Mouse (Mus musculus) kidney, adult 8-10 months (tissue): ENCODE measurements at regions not wholly inside any gene's neighbourhood (a gene's known extent, or its start where the extent isn't known, plus 50 kb on each side); places are given as distances from the start of the nearest gene placed in this dataset.

Source experiments
- DNase-seq, 2 experiments: peaks; one replicate each; pipeline ENCODE4 v3.0.0; 2022

DNA sequence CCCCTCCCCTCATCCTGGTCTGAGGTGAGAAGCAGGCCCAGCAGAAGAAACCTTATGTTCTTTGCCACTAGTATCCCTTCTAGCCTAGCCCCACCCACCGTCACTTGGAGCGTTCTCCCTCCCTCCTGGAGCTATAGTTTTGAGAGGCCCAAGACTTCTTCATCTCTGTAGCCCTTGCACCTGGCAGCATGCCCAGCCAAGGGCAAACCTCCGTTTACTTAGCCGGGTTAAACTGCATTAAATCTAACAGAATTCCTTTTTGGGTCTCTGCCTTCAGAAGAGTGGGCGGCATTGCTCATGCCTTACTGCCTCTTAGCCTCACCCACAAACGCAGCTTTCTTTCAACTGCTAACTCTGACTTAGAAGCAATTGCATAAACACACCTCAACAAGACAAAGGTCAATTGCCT lies 85.3 kb upstream of the Arntl start:
- DNase-seq = peak; percentile 10 to 26

DNA sequence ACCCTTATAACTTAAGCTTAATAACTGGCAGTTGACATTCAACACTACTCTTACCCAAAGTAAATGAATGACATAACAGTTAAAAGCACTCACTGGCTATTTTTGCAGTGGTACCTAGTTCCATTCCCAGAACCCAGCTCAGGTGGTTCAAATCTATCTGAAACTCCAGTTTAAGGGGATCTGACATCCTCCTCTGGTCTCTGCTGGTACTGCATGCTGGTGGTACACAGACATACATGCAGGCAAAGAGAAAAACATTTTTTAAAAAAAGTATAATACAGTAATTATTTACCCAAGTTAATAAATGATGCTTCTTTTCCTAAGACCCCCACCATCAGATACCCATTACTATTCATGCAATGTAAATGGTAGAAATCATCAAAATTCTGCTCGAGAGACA lies 81.3 kb upstream of the Arntl start:
- DNase-seq = no peak

DNA sequence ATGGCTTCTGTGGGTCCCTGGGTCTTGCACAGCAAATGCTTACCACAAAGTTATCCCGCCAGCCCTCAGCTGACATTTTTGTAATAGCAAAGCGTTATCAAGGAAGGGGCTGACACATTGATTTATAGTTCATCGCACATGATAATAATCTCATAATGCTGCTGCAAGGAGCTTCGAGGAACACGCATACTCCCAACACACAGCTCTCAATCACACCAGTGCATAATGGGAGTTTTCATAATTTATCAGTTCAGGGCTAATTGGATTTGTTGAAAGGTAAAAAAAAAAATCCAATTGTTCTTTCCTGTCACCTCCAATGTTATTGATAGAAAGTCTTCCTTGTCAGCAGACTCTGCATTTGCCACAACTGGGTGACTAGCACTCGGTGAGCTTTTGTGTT lies 76.7 kb upstream of the Arntl start:
- DNase-seq = no peak

- peak; percentile 60 to 87 for DNase-seq
Observed at GRCm38 (mm10) chr7:113131945-113132538, 75.2 kb upstream of the Arntl start.

GRCm38 (mm10) chr7:113133891-113134290 lies 73.4 kb upstream of the Arntl start:
- no peak for DNase-seq

- DNase-seq = no peak
Observed at GRCm38 (mm10) chr7:113140011-113140438, 67.2 kb upstream of the Arntl start.

DNA sequence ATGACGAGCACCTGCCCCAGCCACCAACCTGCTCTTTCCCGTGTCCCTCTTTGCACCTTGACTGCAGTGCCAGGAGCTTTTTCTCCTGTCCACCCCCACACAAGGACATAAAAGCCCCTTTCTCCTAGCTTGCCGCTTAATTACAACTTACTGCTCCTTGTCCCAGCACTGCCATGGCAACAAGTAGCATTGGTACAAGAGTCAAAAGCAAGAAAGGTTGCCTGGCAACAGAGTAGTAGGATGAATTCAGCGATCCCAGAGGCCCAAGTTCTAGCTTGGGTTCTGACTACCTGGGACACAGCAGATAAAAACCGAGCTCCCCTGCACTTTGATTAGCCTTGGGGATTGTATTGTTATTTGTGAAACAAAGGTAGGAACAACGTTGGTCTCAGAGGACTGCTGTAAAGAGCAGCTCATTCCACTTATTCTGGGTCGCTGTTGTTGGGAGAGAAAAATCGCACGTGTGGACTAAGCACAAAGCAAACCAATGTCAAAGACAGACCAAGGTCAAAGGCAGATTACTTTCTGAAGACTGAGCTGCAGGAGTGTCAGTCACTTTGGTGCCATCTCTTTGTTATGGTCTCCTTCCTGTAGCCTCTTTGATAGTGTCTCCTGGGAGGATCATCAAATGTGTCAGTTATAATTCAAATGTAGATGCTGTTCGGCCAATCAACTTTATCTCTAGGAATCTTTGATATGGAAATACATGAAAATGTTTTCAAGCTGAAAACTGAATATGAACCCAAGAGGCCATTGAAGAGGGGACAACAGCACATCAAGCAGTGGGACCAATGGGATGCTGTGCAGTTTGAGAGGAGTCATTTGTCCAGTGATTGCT lies 65.2 kb upstream of the Arntl start:
- no peak for DNase-seq

GRCm38 (mm10) chr7:113143552-113143951 lies 63.7 kb upstream of the Arntl start:
- peak; percentile 72 to 91 for DNase-seq

- no peak for DNase-seq
Observed at GRCm38 (mm10) chr7:113145046-113145445, 62.2 kb upstream of the Arntl start.

- DNase-seq = no peak
Observed at GRCm38 (mm10) chr7:113146108-113146507, 61.2 kb upstream of the Arntl start.

DNA sequence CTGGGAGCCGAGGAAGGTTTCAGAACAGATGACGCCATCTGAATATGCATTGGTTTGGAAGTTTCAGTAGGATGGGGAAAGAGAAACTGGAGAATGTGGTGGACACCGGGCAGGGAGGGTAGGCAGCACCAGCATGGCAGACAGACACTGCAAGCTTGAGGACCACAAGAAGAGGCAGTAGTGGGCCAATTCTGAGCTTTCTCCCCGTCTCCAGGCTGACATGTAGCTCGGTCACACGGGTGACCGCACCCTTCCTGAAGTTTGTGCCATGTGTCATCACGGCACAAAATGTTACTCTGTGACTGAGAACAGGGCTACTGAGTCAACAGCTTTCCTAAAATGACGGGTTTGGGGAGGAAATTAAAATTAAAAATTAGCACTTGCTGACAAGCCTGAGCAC lies 60.7 kb upstream of the Arntl start:
- DNase-seq = no peak

- DNase-seq = no peak
Observed at GRCm38 (mm10) chr7:113147391-113148332, 59.6 kb upstream of the Arntl start.

- DNase-seq = no peak
Observed at GRCm38 (mm10) chr7:113148700-113149099, 58.6 kb upstream of the Arntl start.

DNA sequence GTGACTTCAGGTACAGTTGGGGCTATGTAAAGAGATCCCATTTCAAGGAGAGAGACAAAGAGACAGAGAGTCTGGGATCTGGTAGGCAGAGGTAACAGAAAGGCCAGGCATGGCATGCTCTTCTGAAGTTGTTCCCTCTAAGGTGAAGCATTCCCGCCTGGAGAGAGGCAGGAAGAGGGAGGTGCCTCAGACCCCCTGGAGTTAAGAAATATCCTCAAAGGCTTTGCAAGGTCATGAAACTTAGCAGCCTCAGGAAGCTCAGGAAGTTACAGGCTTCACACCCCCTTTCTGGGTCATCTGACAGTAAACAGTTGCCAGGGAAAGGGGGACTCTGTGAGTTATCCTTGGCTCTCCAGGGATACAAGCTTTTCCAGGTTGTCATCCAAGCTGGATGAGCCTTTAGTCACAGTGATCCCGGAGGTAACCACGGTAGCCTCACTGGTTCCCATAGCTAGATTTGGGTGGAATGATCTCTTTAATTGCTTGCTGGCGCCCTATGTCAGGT lies 57.2 kb upstream of the Arntl start:
- no peak for DNase-seq

GRCm38 (mm10) chr7:113150789-113151188 lies 56.5 kb upstream of the Arntl start:
- DNase-seq = peak in 1 of 2 experiments; percentile 26

DNA sequence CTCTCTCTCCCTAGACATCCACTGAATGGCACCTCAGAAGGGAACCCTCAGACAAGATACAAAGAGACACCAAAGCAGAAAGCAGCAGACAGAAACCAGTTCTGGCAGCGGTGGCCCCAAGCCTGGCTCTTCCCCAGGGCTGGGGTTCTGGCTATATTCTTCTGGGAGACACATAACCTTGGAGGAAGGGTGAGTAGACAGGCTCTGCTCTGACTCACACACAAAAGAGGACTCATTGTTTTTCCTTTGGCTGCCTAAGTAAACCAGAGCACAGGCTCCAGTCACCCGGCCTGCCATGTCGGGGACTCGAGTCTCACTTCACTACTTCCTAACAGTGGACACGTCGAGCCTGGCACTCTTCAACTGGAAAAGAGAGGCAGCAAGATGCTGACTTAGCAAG lies 55.8 kb upstream of the Arntl start:
- no peak for DNase-seq

DNA sequence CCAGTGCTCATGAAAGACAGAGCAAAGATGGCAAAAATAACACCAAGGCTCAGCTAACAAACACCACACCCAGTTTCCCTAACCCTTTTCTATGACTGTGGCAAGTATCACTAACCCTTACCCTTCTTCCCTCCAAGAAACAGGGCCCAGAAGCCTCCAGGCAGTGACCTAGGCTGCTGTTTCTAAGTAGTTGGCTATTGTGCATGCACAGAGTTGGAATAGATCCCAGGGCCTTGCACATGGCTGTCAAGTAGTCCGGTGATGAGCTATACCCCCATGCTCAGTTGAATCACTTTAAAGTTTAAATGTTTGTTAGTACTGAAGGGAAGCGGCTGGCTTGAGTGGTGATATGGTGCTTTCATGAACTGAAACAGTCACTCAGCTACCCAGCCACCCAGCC lies 53.9 kb upstream of the Arntl start:
- DNase-seq = no peak

DNA sequence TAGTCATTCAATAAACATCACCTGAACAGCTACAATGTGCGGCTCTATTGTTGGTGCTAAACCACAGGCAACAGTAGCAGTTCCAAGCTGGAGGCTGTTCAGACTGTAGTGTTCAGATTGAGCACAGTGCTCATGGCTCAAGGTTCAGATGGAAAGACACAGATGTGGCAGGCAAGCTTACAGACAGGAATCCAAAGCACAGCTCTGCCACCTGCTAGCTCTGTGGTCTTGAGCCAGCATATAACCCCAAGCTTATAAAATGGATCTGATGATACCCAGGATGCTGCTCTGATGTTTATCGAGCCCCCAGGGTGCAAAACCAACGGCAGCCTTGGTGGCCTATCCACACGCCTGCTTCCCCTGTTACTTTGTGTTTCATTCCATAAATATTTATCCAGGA lies 53.2 kb upstream of the Arntl start:
- DNase-seq = no peak

- DNase-seq = no peak
Observed at GRCm38 (mm10) chr7:113156366-113156765, 50.9 kb upstream of the Arntl start.

GRCm38 (mm10) chr7:113156861-113157747 lies 50.2 kb upstream of the Arntl start:
- DNase-seq = peak in 1 of 2 experiments; percentile 30
